Mouse (Mus musculus): ENCODE measurements around the gene Scfd2.

- TF ChIP-seq POLR2A (IDR thresholded peaks at IDR 0.05; ENCODE audit: control insufficient read depth, low read depth, low read length) (no peak), CTCF (IDR thresholded peaks at IDR 0.05; ENCODE audit: control insufficient read depth, insufficient read depth, insufficient replicate concordance, low read depth, low read length) (no peak)
Observed at GRCm38 (mm10) chr5:74246971-74247370, 284.6 kb downstream of the Scfd2 start.

Data from testis, adult 2 months (tissue).